Mouse (Mus musculus) heart, adult 2 months (tissue): ENCODE data around the gene Gm4922.

Source experiments
- CTCF ChIP-seq: fragments of 200-600 bp; IDR thresholded peaks from 2 replicates; pipeline ENCODE4 v1.8.1; 2022; ENCODE audit warnings: antibody characterized with exemption, mild to moderate bottlenecking, moderate library complexity
- EP300 ChIP-seq: fragments of 200-500 bp; IDR thresholded peaks from 2 replicates; pipeline ENCODE4 v1.6.1; 2011; ENCODE audit warnings: low read depth, low read length, control low read depth; ENCODE audit not compliant: insufficient read depth
- POLR2A ChIP-seq: fragments of 200-500 bp; IDR thresholded peaks from 2 replicates; pipeline ENCODE4 v1.6.1; 2011; ENCODE audit warnings: mild to moderate bottlenecking, low read depth, low read length, control low read depth; ENCODE audit not compliant: insufficient read depth

DNA sequence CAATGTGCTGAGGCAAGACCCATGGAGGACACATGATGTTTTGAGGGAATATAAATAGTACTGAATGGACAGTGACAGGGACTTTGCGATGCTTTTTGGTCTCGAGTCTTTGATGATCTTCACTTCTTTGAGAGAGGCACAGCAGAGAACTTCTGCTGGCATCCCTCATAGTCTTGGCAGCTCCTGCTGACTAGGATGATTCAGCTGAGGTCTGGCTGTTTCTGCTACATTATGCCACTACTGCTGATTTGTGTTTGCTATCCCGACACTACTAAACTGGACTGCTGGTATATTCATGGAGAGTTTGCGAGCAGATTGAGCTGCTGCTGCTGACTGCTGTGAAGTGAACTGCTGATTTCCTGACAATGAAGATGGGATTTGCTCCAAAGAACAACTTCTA is 3.5 kb upstream of the Gm4922 start:
- TF ChIP-seq CTCF (no peak), POLR2A (no peak), EP300 (no peak)
